Mouse (Mus musculus) MEL (cell line): ENCODE data around the gene Dpm1. TPM values are rescaled to one million over a fixed set of nuclear protein-coding genes. Genes with fewer than 3 reads are reported as not detected.

Source experiments
- DNase-seq: peaks from one replicate; pipeline ENCODE4 v3.0.0; 2011; ENCODE audit warnings: low read depth, low spot score
- H3K27ac ChIP-seq: 2 replicates; pipeline ENCODE4 v1.5.1; 2012; ENCODE audit warnings: low read depth, mild to moderate bottlenecking, control low read depth, low read length, moderate library complexity; ENCODE audit not compliant: control insufficient read depth
- H3K27me3 ChIP-seq, 2 experiments: fragments of 150-350 bp in 1 of 2; sonication (generic) in 1 of 2; 2 replicates each; pipeline ENCODE4 v1.6.1; 2012; ENCODE audit warnings: low read length in 2 of 2, mild to moderate bottlenecking in 2 of 2, improper control_type of control experiment in 1 of 2, moderate library complexity in 1 of 2; ENCODE audit not compliant: insufficient read depth in 2 of 2, control insufficient read depth in 1 of 2
- H3K36me3 ChIP-seq, 2 experiments: 2 replicates each; pipeline ENCODE4 v1.6.1; 2012 to 2014; ENCODE audit warnings: low read length in 2 of 2, improper control_type of control experiment in 1 of 2, inconsistent platforms in 1 of 2, mild to moderate bottlenecking in 1 of 2; ENCODE audit not compliant: insufficient read depth in 2 of 2, control insufficient read depth in 1 of 2
- H3K4me1 ChIP-seq, 2 experiments: fragments of 150-350 bp in 1 of 2; sonication (generic) in 1 of 2; 2 replicates each; pipeline ENCODE4 v1.6.1; 2012; ENCODE audit warnings: low read length in 2 of 2, improper control_type of control experiment in 1 of 2, mild to moderate bottlenecking in 1 of 2; ENCODE audit not compliant: insufficient read depth in 2 of 2, control insufficient read depth in 1 of 2
- H3K4me3 ChIP-seq, 2 experiments: fragments of 150-350 bp in 1 of 2; sonication (generic) in 1 of 2; 2 replicates each; pipeline ENCODE4 v1.5.1; 2012; ENCODE audit warnings: low read depth in 2 of 2, low read length in 2 of 2, mild to moderate bottlenecking in 2 of 2, moderate library complexity in 2 of 2, control low read depth in 1 of 2, improper control_type of control experiment in 1 of 2; ENCODE audit not compliant: control insufficient read depth in 1 of 2, insufficient read depth in 1 of 2
- H3K79me2 ChIP-seq: 2 replicates; pipeline ENCODE4 v1.6.1; 2012; ENCODE audit warnings: mild to moderate bottlenecking, low read length, moderate library complexity; ENCODE audit not compliant: control insufficient read depth, poor library complexity, insufficient read depth
- H3K9ac ChIP-seq: 2 replicates; pipeline ENCODE4 v1.6.1; 2012; ENCODE audit warnings: low read depth, mild to moderate bottlenecking, control low read depth, low read length, moderate library complexity; ENCODE audit not compliant: control insufficient read depth, poor library complexity, severe bottlenecking
- H3K9me3 ChIP-seq: fragments of 150-350 bp; sonication (generic); replicated peaks from 2 replicates; pipeline ENCODE4 v1.6.1; 2012; ENCODE audit warnings: mild to moderate bottlenecking, low read length, improper control_type of control experiment, moderate library complexity; ENCODE audit not compliant: insufficient read depth
- CHD2 ChIP-seq: IDR thresholded peaks from 2 replicates; pipeline ENCODE4 v1.6.1; 2011; ENCODE audit warnings: low read length, improper control_type of control experiment
- CTCF ChIP-seq, 3 experiments: IDR thresholded peaks in 2 of 3; conservative IDR thresholded peaks in 1 of 3; 2 replicates each; pipeline ENCODE4 v1.5.1; 2011 to 2012; ENCODE audit warnings: low read length in 3 of 3, low read depth in 2 of 3, mild to moderate bottlenecking in 2 of 3, improper control_type of control experiment in 1 of 3, inconsistent platforms in 1 of 3, mixed read lengths in 1 of 3, moderate library complexity in 1 of 3; ENCODE audit not compliant: control insufficient read depth in 1 of 3, insufficient read depth in 1 of 3, poor library complexity in 1 of 3, severe bottlenecking in 1 of 3
- ELF1 ChIP-seq: IDR thresholded peaks from 2 replicates; pipeline ENCODE4 v1.6.1; 2014; ENCODE audit warnings: low read depth, mild to moderate bottlenecking, inconsistent platforms, low read length, improper control_type of control experiment, moderate library complexity
- GATA1 ChIP-seq: IDR thresholded peaks from 2 replicates; pipeline ENCODE4 v1.6.1; 2011; ENCODE audit warnings: low read depth, low read length, improper control_type of control experiment
- JUND ChIP-seq: IDR thresholded peaks from 2 replicates; pipeline ENCODE4 v1.6.1; 2011; ENCODE audit warnings: low read depth, mild to moderate bottlenecking, improper control_type of control experiment, low read length
- MAFK ChIP-seq: IDR thresholded peaks from 2 replicates; pipeline ENCODE4 v1.6.1; 2011; ENCODE audit warnings: low read depth, mild to moderate bottlenecking, low read length, improper control_type of control experiment, borderline replicate concordance
- MAZ ChIP-seq: IDR thresholded peaks from 2 replicates; pipeline ENCODE4 v1.6.1; 2012; ENCODE audit warnings: low read depth, mild to moderate bottlenecking, inconsistent platforms, low read length, improper control_type of control experiment
- MEF2A ChIP-seq: IDR thresholded peaks from 2 replicates; pipeline ENCODE4 v1.6.1; 2014; ENCODE audit warnings: low read depth, mild to moderate bottlenecking, inconsistent platforms, low read length, improper control_type of control experiment; ENCODE audit not compliant: poor library complexity, insufficient replicate concordance, severe bottlenecking; ENCODE audit errors: extremely low read depth
- MXI1 ChIP-seq: IDR thresholded peaks from 2 replicates; pipeline ENCODE4 v1.6.1; 2011; ENCODE audit warnings: mild to moderate bottlenecking, low read depth, low read length, improper control_type of control experiment
- MYB ChIP-seq: IDR thresholded peaks from 2 replicates; pipeline ENCODE4 v1.6.1; 2011; ENCODE audit warnings: mild to moderate bottlenecking, low read depth, low read length, improper control_type of control experiment
- MYC ChIP-seq: IDR thresholded peaks from 2 replicates; pipeline ENCODE4 v1.6.1; 2011; ENCODE audit warnings: low read depth, mild to moderate bottlenecking, low read length, improper control_type of control experiment, moderate library complexity
- NELFE ChIP-seq: IDR thresholded peaks from 2 replicates; pipeline ENCODE4 v1.6.1; 2011; ENCODE audit warnings: low read depth, low read length, improper control_type of control experiment
- POLR2AphosphoS2 ChIP-seq: IDR thresholded peaks from 2 replicates; pipeline ENCODE4 v1.6.1; 2011; ENCODE audit warnings: low read length, improper control_type of control experiment
- RAD21 ChIP-seq: IDR thresholded peaks from 2 replicates; pipeline ENCODE4 v1.6.1; 2011; ENCODE audit warnings: mild to moderate bottlenecking, low read depth, low read length, improper control_type of control experiment
- RCOR1 ChIP-seq: IDR thresholded peaks from 2 replicates; pipeline ENCODE4 v1.6.1; 2012; ENCODE audit warnings: low read depth, mild to moderate bottlenecking, inconsistent platforms, low read length, improper control_type of control experiment
- TCF12 ChIP-seq: IDR thresholded peaks from 2 replicates; pipeline ENCODE4 v1.6.1; 2014; ENCODE audit warnings: low read depth, mild to moderate bottlenecking, inconsistent platforms, low read length, improper control_type of control experiment, moderate library complexity
- ZMIZ1 ChIP-seq: IDR thresholded peaks from 2 replicates; pipeline ENCODE4 v1.6.1; 2012; ENCODE audit warnings: low read depth, mild to moderate bottlenecking, inconsistent platforms, low read length, improper control_type of control experiment, moderate library complexity
- polyA plus RNA-seq, 2 experiments: library from polyadenylated mRNA; stranded (reverse) in 1 of 2; unstranded in 1 of 2; fragments of >175 nt in 1 of 2; fragments of >200 nt in 1 of 2; gene quantifications; 2 replicates each; pipeline versions ENCODE4 v1.2.1 to v1.2.4; 2012; ENCODE audit warnings: low replicate concordance in 2 of 2, low read depth in 1 of 2; ENCODE audit not compliant: insufficient read length in 2 of 2, insufficient read depth in 1 of 2, missing spikeins in 1 of 2
- total RNA-seq: library from RNA; depleted of rRNA; stranded (reverse); fragments of 300-350 nt; gene quantifications from 2 replicates; pipeline ENCODE4 v1.2.3, GENCODE M21; 2012

The Dpm1 gene
- total and polyA plus RNA-seq, 3 experiments: 49.0 to 564 (median 63.5) TPM

DNA sequence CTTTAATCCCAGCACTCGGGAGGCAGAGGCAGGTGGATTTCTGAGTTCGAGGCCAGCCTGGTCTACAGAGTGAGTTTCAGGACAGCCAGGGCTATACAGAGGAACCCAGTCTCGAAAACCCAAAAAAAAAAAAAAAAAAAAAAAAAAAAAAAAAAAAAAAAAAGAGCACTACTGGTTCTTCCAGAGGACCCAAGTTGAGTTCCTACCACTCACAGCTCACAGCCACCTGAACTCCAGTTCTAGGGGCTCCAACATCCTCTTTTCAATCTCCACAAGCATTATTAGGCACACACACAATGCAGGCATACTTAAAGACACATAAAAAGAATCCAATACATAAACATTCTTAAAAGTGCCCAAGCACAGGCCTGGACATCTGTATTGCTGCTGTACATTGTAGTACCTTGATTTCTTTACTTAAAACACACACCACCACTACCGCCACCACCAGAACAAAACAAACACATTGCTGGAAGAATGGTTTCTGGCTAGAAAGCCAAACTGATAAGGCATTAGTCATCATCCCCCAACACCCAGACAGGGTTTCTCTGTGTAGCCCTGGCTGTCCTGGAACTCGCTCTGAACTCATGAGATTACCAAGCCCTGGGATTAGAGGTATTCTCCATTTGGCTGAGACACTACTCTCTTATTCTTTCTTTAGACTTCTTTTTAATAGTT is 30.2 kb downstream of the Dpm1 start (continued):
- TF ChIP-seq MXI1 (no peak), ELF1 (no peak), JUND (no peak), TCF12 (0 out of 2 replicates have a peak, but pooled peaks have one; percentile 17), CHD2 (no peak), MAZ (no peak), CTCF (IDR thresholded peaks at IDR 0.05 in 2 of 3, conservative IDR thresholded peaks at IDR 0.05 in 1 of 3; ENCODE audit: control insufficient read depth in 1 of 3, insufficient read depth in 1 of 3, low read depth in 2 of 3, low read length in 3 of 3, poor library complexity in 1 of 3, severe bottlenecking in 1 of 3) (no peak), MAFK (no peak), RAD21 (no peak), GATA1 (peak; percentile 88), MEF2A (no peak), NELFE (no peak), MYC (0 out of 2 replicates have a peak, but pooled peaks have one; percentile 31), RCOR1 (no peak)
- TF ChIP-seq, all 39 proteins: peak for 9

GRCm38 (mm10) chr2:168199476-168199875 is 30.9 kb downstream of the Dpm1 start:
- TF ChIP-seq ZMIZ1: no peak
- TF ChIP-seq MYB: no peak
- TF ChIP-seq GATA1: no peak
- TF ChIP-seq, all 39 proteins: peak for 0
- no peak for DNase-seq
- Histone ChIP-seq H3K36me3 (peaks cover 46 to 62% of the 10 kb centered on the region in 2 experiments), H3K27ac (no peak overlapping the region), H3K4me1 (peaks cover 7 to 24% of the 10 kb centered on the region in 2 experiments; a peak in 3 of 4 replicates), H3K9me3 (no peaks in the 10 kb centered on the region), H3K4me3 (no peak overlapping the region), H3K27me3 (no peaks in the 10 kb centered on the region), H3K9ac (no peak overlapping the region), H3K79me2 (peaks cover 80% of the 10 kb centered on the region)

GRCm38 (mm10) chr2:168198421-168198820 is 32.0 kb downstream of the Dpm1 start:
- H3K9me3 ChIP-seq: no peaks in the 10 kb centered on the region

More at GRCm38 (mm10) chr2:168198421-168198820, 32.0 kb downstream of the Dpm1 start:
- Histone ChIP-seq H3K4me3 (no peak overlapping the region), H3K27ac (no peak overlapping the region), H3K36me3 (peaks cover 40 to 53% of the 10 kb centered on the region in 2 experiments), H3K4me1 (peaks cover 7 to 21% of the 10 kb centered on the region in 2 experiments; a peak in 3 of 4 replicates), H3K79me2 (peaks cover 81% of the 10 kb centered on the region), H3K9ac (no peak overlapping the region)
- no peak for TF ChIP-seq POLR2AphosphoS2
- TF ChIP-seq, all 39 proteins: peak for 0
- no peak for DNase-seq
- H3K27me3 ChIP-seq: no peaks in the 10 kb centered on the region
